Mouse (Mus musculus): ENCODE data around the gene Osbpl2. TPM values are rescaled to one million over a fixed set of nuclear protein-coding genes. Genes with fewer than 3 reads are reported as not detected.

Gene Osbpl2
- 37.8 TPM for polyA plus RNA-seq (2017; shearing (Covaris generic))

GRCm38 (mm10) chr2:180118661-180119438 lies at the start of gene Osbpl2:
Gene Osbpl2 (plus strand): TSS chr2:180119306.

GRCm38 (mm10) chr2:180070481-180071453 lies 48.3 kb upstream of the Osbpl2 start, which contains the start of gene Mtg2:
Gene Mtg2 (plus strand): TSS chr2:180070588.

GRCm38 (mm10) chr2:180103978-180104658 lies 15.0 kb upstream of the Osbpl2 start, which contains the start of gene Hrh3:
Gene Hrh3 (minus strand): TSS chr2:180104488.

GRCm38 (mm10) chr2:180170806-180171521 lies 51.9 kb downstream of the Osbpl2 start, which contains the start of gene Adrm1:
Gene Adrm1 (plus strand): TSS chr2:180171485.

Other genes starting within 250 kb of the Osbpl2 start
- gene Taf4, start 142.7 kb upstream of the Osbpl2 start, polyA plus RNA-seq (2017; shearing (Covaris generic)): 18.1 TPM
- 14.5 TPM for gene Lsm14b, start 94.3 kb upstream of the Osbpl2 start, polyA plus RNA-seq (2017; shearing (Covaris generic))
- 339 TPM for gene Psma7, start 76.9 kb upstream of the Osbpl2 start, polyA plus RNA-seq (2017; shearing (Covaris generic))
- gene Ss18l1, start 76.8 kb upstream of the Osbpl2 start, polyA plus RNA-seq (2017; shearing (Covaris generic)): 6.2 TPM
- gene Mtg2, start 48.7 kb upstream of the Osbpl2 start, polyA plus RNA-seq (2017; shearing (Covaris generic)): 28.8 TPM
- not detected for gene Hrh3, start 14.8 kb upstream of the Osbpl2 start, polyA plus RNA-seq (2017; shearing (Covaris generic))
- 144 TPM for gene Adrm1, start 52.2 kb downstream of the Osbpl2 start, polyA plus RNA-seq (2017; shearing (Covaris generic))
- gene Lama5, start 106.6 kb downstream of the Osbpl2 start, polyA plus RNA-seq (2017; shearing (Covaris generic)): 0.19 TPM
- gene Rps21, start 138.1 kb downstream of the Osbpl2 start, polyA plus RNA-seq (2017; shearing (Covaris generic)): 837 TPM
- 70.9 TPM for gene Cables2, start 154.2 kb downstream of the Osbpl2 start, polyA plus RNA-seq (2017; shearing (Covaris generic))
- gene Rbbp8nl, start 170.6 kb downstream of the Osbpl2 start, polyA plus RNA-seq (2017; shearing (Covaris generic)): not detected
- gene Gata5, start 215.4 kb downstream of the Osbpl2 start, polyA plus RNA-seq (2017; shearing (Covaris generic)): not detected